Mouse (Mus musculus): ENCODE results near the gene Thap8.

DNA sequence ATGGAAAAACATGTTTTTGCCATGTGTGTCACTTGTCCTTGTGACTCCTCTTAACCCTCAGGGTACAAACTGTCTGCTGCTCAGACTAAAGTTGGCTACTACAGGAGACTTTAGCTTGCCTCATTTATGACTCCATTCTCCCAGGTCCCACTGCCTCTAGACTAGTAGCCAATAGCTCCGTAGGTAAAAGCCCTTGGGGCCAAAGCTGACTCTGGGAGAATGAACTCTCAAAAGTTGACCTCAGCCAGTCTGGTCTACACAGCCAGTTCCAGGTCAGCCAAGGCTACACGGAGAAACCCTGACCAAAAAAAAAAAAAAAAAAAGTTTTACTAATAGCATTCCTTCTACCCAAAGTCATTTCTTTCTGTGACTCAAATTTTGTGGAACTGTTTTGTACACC, 983 bp upstream of the Thap8 start:
- TF ChIP-seq CTCF (IDR thresholded peaks at IDR 0.05; ENCODE audit: insufficient read depth, low read depth, low read length) (no peak), POLR2A (IDR thresholded peaks at IDR 0.05; ENCODE audit: insufficient read depth, low read depth, low read length) (no peak)
